Mouse (Mus musculus) cortical plate, adult 2 months (tissue): ENCODE results near the gene Olfr1043.
"Not testable (repeated sequence)": the region's sequence is repeated elsewhere in the genome, so short reads cannot be mapped to it uniquely, and the experiment has no call there.

ENCODE experiments used
- CTCF ChIP-seq: fragments of 200-500 bp; IDR thresholded peaks from 2 replicates; pipeline ENCODE4 v1.5.1; 2011; ENCODE audit warnings: mild to moderate bottlenecking, control low read depth, low read length; ENCODE audit not compliant: insufficient read depth; ENCODE audit errors: extremely low read depth
- POLR2A ChIP-seq: fragments of 200-500 bp; IDR thresholded peaks from 2 replicates; pipeline ENCODE4 v1.6.1; 2011; ENCODE audit warnings: mild to moderate bottlenecking, low read length, control low read depth; ENCODE audit not compliant: insufficient read depth; ENCODE audit errors: extremely low read depth

DNA sequence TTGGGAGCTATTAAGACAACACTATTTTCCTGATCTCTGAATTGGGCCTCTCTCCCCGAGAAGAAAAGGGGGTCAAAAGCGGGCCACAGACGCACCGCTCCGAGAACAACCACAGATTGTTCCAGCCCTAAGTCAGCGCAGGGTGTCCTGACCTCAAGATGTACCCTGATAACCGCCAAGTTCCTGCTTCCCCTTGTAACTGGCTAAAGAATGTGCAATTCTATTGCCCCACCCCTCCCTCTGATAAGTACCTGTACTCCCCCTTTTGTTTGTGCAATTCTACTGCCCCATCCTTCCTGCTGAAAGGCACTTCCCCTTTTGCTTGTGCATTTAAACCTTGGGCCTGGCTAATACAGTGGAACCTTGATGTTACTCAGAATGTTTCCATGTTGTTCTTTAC lies 8.1 kb upstream of the Olfr1043 start:
- not testable (repeated sequence) for TF ChIP-seq CTCF, POLR2A
